Mouse (Mus musculus): Measurements from ENCODE around the gene Bsg.

DNA sequence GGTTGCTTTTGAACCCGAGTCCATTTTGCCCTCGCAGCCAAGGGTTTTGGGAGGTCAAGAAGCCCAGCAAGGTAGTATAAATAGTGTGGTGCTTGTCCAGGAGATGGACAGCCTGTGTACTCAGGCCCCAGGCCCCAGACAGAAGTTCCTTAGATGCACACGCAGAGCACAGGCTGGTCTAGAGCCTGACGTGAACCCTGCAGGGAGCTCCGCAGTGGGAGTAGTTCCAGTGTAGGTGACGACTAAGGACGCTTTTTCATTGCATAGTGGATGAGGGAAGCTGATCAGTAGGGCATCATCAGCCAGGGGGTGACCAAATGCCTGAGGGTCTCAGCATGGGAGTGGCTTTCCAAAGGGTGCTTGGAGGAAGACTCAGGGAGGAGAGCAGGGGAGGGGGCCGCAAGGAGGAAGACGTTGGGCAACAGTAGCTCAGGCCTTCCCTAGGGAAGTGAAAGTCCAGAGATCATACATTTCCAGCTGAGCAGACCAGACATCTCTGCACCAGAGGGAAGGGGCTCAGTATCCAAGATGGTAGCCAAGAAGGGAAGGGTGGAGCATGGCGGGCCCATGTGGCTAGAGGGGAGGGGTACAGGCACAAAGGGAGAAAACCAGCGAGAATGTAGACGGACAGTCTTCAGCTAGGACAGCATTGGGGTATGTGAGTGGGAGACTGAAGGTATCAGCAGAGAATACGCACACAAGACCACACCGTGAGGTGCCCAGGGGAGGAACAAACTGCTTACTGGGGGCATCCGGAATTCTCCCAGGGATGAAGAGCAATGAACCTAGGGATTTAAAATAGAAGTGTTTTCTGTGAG lies 34.0 kb upstream of the Bsg start:
- no peak for TF ChIP-seq NELFE (IDR thresholded peaks at IDR 0.05; ENCODE audit: low read depth, low read length)
- no peak for TF ChIP-seq GATA1 (IDR thresholded peaks at IDR 0.05; ENCODE audit: low read depth, low read length)
- TF ChIP-seq SIN3A (IDR thresholded peaks at IDR 0.05; ENCODE audit: low read length), result no peak
- TF ChIP-seq ZMIZ1 (IDR thresholded peaks at IDR 0.05; ENCODE audit: low read depth, low read length), result no peak
- TF ChIP-seq CHD2 (IDR thresholded peaks at IDR 0.05; ENCODE audit: low read length), result no peak
- TF ChIP-seq POLR2A (IDR thresholded peaks at IDR 0.05; ENCODE audit: control insufficient read depth in 1 of 2, insufficient read depth in 1 of 2, low read depth in 1 of 2, low read length in 2 of 2, poor library complexity in 1 of 2), result no peak
